Mouse (Mus musculus): ENCODE results near the gene Tyw5. TPM values are rescaled to one million over a fixed set of nuclear protein-coding genes. Genes with fewer than 3 reads are reported as not detected.

Tyw5 gene
- polyA plus RNA-seq (2015; fragmentation: Nextera tagmentation; extraction: Ambion mirVana): 14.0 and 14.7 TPM in 2 replicates

GRCm38 (mm10) chr1:57406187-57407151 lies at the start of gene Tyw5, which contains the start of gene Maip1:
TSS of gene Tyw5 (minus strand) at chr1:57407101.
TSS of gene Maip1 (plus strand) at chr1:57406328.

GRCm38 (mm10) chr1:57377376-57378341 lies 29.2 kb downstream of the Tyw5 start, which contains the start of gene 1700066M21Rik:
TSS of gene 1700066M21Rik (plus strand) at chr1:57377620.

Other genes starting within 250 kb of the Tyw5 start
- gene 1700066M21Rik, start 29.5 kb downstream of the Tyw5 start, polyA plus RNA-seq (2015; fragmentation: Nextera tagmentation; extraction: Ambion mirVana): 5.9 and 6.4 TPM in 2 replicates
- 9.4 and 10.8 TPM in 2 replicates for gene Maip1, start 773 bp downstream of the Tyw5 start, polyA plus RNA-seq (2015; fragmentation: Nextera tagmentation; extraction: Ambion mirVana)

Measured in spleen, postnatal 0 days (tissue).